Mouse (Mus musculus) neural tube, embryonic 11.5 days (tissue): ENCODE measurements at regions not wholly inside any gene's neighbourhood (a gene's known extent, or its start where the extent isn't known, plus 50 kb on each side); places are given as distances from the start of the nearest gene placed in this dataset.

Experiments used
- ATAC-seq: fragments of 200-750 bp; cut with Nextera tagmentation; 2 replicates; pipeline ENCODE4 v1.8.0; 2017; ENCODE audit warnings: moderate number of reproducible peaks, mild to moderate bottlenecking, moderate TSS enrichment, moderate library complexity; ENCODE audit not compliant: insufficient read depth, low FRiP score, low TSS enrichment
- DNase-seq: peaks from one replicate; pipeline ENCODE4 v3.0.0-alpha.2; 2015; ENCODE audit warnings: low spot score
- H3K27ac ChIP-seq: fragments of 300-500 bp; sonication (generic); 2 replicates; pipeline ENCODE4 v1.5.1; 2014; ENCODE audit warnings: low read depth, mild to moderate bottlenecking, low read length
- H3K27me3 ChIP-seq: fragments of 300-500 bp; sonication (generic); 2 replicates; pipeline ENCODE4 v1.6.1; 2014; ENCODE audit warnings: mild to moderate bottlenecking, low read length, mixed read lengths; ENCODE audit not compliant: control insufficient read depth, insufficient read depth
- H3K36me3 ChIP-seq: fragments of 300-500 bp; sonication (generic); 2 replicates; pipeline ENCODE4 v1.6.1; 2014; ENCODE audit warnings: mild to moderate bottlenecking, low read length, moderate library complexity, mixed read lengths; ENCODE audit not compliant: control insufficient read depth, insufficient read depth
- H3K4me1 ChIP-seq: fragments of 300-500 bp; sonication (generic); 2 replicates; pipeline ENCODE4 v1.6.1; 2014; ENCODE audit warnings: low read length, mixed read lengths; ENCODE audit not compliant: control insufficient read depth, insufficient read depth
- H3K4me2 ChIP-seq: fragments of 300-500 bp; sonication (generic); 2 replicates; pipeline ENCODE4 v1.6.1; 2014; ENCODE audit warnings: low read depth, mild to moderate bottlenecking, moderate library complexity
- H3K4me3 ChIP-seq: fragments of 300-500 bp; sonication (generic); 2 replicates; pipeline ENCODE4 v1.5.1; 2014; ENCODE audit warnings: low read depth, low read length
- H3K9ac ChIP-seq: fragments of 300-500 bp; sonication (generic); 2 replicates; pipeline ENCODE4 v1.6.1; 2014; ENCODE audit warnings: mild to moderate bottlenecking, low read length
- H3K9me3 ChIP-seq: fragments of 300-500 bp; sonication (generic); 2 replicates; pipeline ENCODE4 v1.6.1; 2016; ENCODE audit warnings: low read length; ENCODE audit not compliant: control insufficient read depth
- WGBS: fragments of 180-500 bp; shearing (Covaris S2); extraction: QIAGEN DNeasy Blood & Tissue Kit; methylation state at CpG from one replicate; pipeline ENCODE4 v1.1.7; 2014; 5-methylcytosine and 5-hydroxymethylcytosine counted together

GRCm38 (mm10) chr17:66267831-66268230, 144.5 kb downstream of the Ddx11 start:
- 58% methylated on average over 6 of the region's 6 CpGs for WGBS
- H3K4me3 ChIP-seq, result no peak overlapping the region
- H3K4me2 ChIP-seq, result no peak overlapping the region
- H3K4me1 ChIP-seq, result no peaks in the 10 kb centered on the region
- no peaks in the 10 kb centered on the region for H3K27me3 ChIP-seq
- ATAC-seq (no peak), DNase-seq (no peak)
- H3K27ac ChIP-seq, result no peak overlapping the region
- H3K9me3 ChIP-seq, result no peaks in the 10 kb centered on the region
- H3K9ac ChIP-seq, result no peak overlapping the region
- no peaks in the 10 kb centered on the region for H3K36me3 ChIP-seq

GRCm38 (mm10) chr17:66269567-66269966, 146.2 kb downstream of the Ddx11 start:
- Histone ChIP-seq H3K4me2 (no peak overlapping the region), H3K27me3 (no peaks in the 10 kb centered on the region), H3K9ac (no peak overlapping the region), H3K27ac (no peak overlapping the region), H3K9me3 (no peaks in the 10 kb centered on the region), H3K4me1 (no peaks in the 10 kb centered on the region), H3K36me3 (no peaks in the 10 kb centered on the region), H3K4me3 (no peak overlapping the region)
- no peak for ATAC-seq
- WGBS, result 80% methylated on average over 6 of the region's 6 CpGs
- DNase-seq, result no peak

- peak; percentile 16 for DNase-seq
- no peaks in the 10 kb centered on the region for H3K27me3 ChIP-seq
- H3K9ac ChIP-seq, result no peak overlapping the region
- no peaks in the 10 kb centered on the region for H3K4me1 ChIP-seq
- no peaks in the 10 kb centered on the region for H3K36me3 ChIP-seq
- no peak overlapping the region for H3K27ac ChIP-seq
- 83% methylated on average over 7 of the region's 7 CpGs for WGBS
- H3K4me3 ChIP-seq, result no peak overlapping the region
- H3K9me3 ChIP-seq, result no peaks in the 10 kb centered on the region
- ATAC-seq, result no peak
- no peak overlapping the region for H3K4me2 ChIP-seq
Observed at GRCm38 (mm10) chr17:66271906-66272305, 148.6 kb downstream of the Ddx11 start.

GRCm38 (mm10) chr17:66276778-66277177, 153.5 kb downstream of the Ddx11 start:
- DNase-seq (peak; percentile 68), ATAC-seq (peak; percentile 82)
- Histone ChIP-seq H3K27ac (peak overlapping the region; percentile 5; the same call in 1 of the 2 replicates), H3K4me1 (no peaks in the 10 kb centered on the region), H3K9ac (no peak overlapping the region), H3K27me3 (no peaks in the 10 kb centered on the region), H3K36me3 (no peaks in the 10 kb centered on the region), H3K4me3 (no peak overlapping the region), H3K9me3 (no peaks in the 10 kb centered on the region), H3K4me2 (no peak overlapping the region)
- 37% methylated on average over 13 of the region's 13 CpGs for WGBS

GRCm38 (mm10) chr17:66278037-66278436, 154.7 kb downstream of the Ddx11 start:
- Histone ChIP-seq H3K4me3 (no peak overlapping the region), H3K27ac (no peak overlapping the region), H3K27me3 (no peaks in the 10 kb centered on the region), H3K4me1 (no peaks in the 10 kb centered on the region), H3K4me2 (no peak overlapping the region), H3K36me3 (no peaks in the 10 kb centered on the region), H3K9me3 (no peaks in the 10 kb centered on the region), H3K9ac (no peak overlapping the region)
- peak; percentile 44 for DNase-seq
- ATAC-seq, result no peak
- WGBS, result 65% methylated on average over 5 of the region's 5 CpGs

GRCm38 (mm10) chr17:66285295-66285694, 162.0 kb downstream of the Ddx11 start:
- Histone ChIP-seq H3K36me3 (no peaks in the 10 kb centered on the region), H3K4me1 (no peaks in the 10 kb centered on the region), H3K4me2 (no peak overlapping the region), H3K9ac (no peak overlapping the region), H3K4me3 (no peak overlapping the region), H3K27ac (no peak overlapping the region), H3K9me3 (no peaks in the 10 kb centered on the region), H3K27me3 (no peaks in the 10 kb centered on the region)
- 90% methylated on average over 10 of the region's 10 CpGs for WGBS
- ATAC-seq (no peak), DNase-seq (no peak)
